Mouse (Mus musculus) stomach, postnatal 0 days (tissue): ENCODE measurements at regions not wholly inside any gene's neighbourhood (a gene's known extent, or its start where the extent isn't known, plus 50 kb on each side); places are given as distances from the start of the nearest gene placed in this dataset.

Source experiments
- ATAC-seq: fragments of 200-750 bp; cut with Nextera tagmentation; 2 replicates; pipeline ENCODE4 v1.8.0; 2017; ENCODE audit not compliant: low FRiP score, low TSS enrichment
- DNase-seq: peaks from one replicate; pipeline ENCODE4 v3.0.0-alpha.2; 2016; ENCODE audit warnings: low spot score
- H3K27ac ChIP-seq: fragments of 300-500 bp; sonication (generic); replicated peaks from 2 replicates; pipeline ENCODE4 v1.5.1; 2014; ENCODE audit warnings: mild to moderate bottlenecking, control low read depth
- H3K27me3 ChIP-seq: fragments of 300-500 bp; sonication (generic); 2 replicates; pipeline ENCODE4 v1.6.1; 2014; ENCODE audit warnings: low read length; ENCODE audit not compliant: control insufficient read depth, insufficient read depth
- H3K36me3 ChIP-seq: fragments of 300-500 bp; sonication (generic); 2 replicates; pipeline ENCODE4 v1.6.1; 2014; ENCODE audit warnings: low read length, mixed read lengths; ENCODE audit not compliant: control insufficient read depth, insufficient read depth
- H3K4me1 ChIP-seq: fragments of 300-500 bp; sonication (generic); replicated peaks from 2 replicates; pipeline ENCODE4 v1.6.1; 2014; ENCODE audit warnings: antibody characterized with exemption; ENCODE audit not compliant: control insufficient read depth, insufficient read depth
- H3K4me2 ChIP-seq: fragments of 300-500 bp; sonication (generic); replicated peaks from 2 replicates; pipeline ENCODE4 v1.6.1; 2014; ENCODE audit warnings: low read depth, mild to moderate bottlenecking, control low read depth, moderate library complexity
- H3K4me3 ChIP-seq: fragments of 300-500 bp; sonication (generic); 2 replicates; pipeline ENCODE4 v1.5.1; 2014; ENCODE audit warnings: low read depth, low read length, control low read depth
- H3K9ac ChIP-seq: fragments of 300-500 bp; sonication (generic); 2 replicates; pipeline ENCODE4 v1.6.1; 2014; ENCODE audit warnings: mild to moderate bottlenecking, low read length, control low read depth, mixed read lengths
- H3K9me3 ChIP-seq: fragments of 300-500 bp; sonication (generic); 2 replicates; pipeline ENCODE4 v1.6.1; 2016; ENCODE audit warnings: low read length; ENCODE audit not compliant: control insufficient read depth
- CTCF ChIP-seq: IDR thresholded peaks from 2 replicates; pipeline ENCODE4 v1.5.1; 2016; ENCODE audit warnings: antibody characterized with exemption, low read depth, mild to moderate bottlenecking, moderate library complexity
- EP300 ChIP-seq: optimal IDR thresholded peaks from 2 replicates; pipeline ENCODE3; 2016; ENCODE audit warnings: antibody characterized with exemption
- WGBS: fragments of 180-500 bp; shearing (Covaris S2); extraction: QIAGEN DNeasy Blood & Tissue Kit; methylation state at CpG from one replicate; pipeline ENCODE4 v1.1.7; 2014; 5-methylcytosine and 5-hydroxymethylcytosine counted together

DNA sequence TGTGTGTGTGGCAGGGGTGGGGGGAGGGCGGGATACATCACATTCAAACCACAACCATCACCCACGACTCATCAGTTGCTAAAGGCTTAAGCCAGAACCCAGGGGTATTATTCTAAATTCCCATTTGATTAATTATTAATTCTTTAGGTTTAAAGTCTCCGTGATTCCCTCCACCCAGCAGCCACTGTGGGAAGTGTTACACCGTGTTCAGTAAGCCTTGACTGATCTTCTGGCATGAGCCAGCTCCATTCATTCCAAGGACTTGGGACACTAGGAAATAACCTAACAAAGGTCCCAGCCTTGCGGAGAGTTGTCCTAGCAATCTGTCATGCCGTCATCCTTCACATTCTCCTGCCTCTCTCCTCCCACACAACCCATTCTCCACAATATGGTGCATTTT, 256.6 kb downstream of the Rps15a start:
- Histone ChIP-seq H3K27me3 (no peaks in the 10 kb centered on the region), H3K4me3 (no peak overlapping the region), H3K4me2 (no peak overlapping the region), H3K9ac (no peak overlapping the region), H3K9me3 (no peaks in the 10 kb centered on the region), H3K4me1 (no peaks in the 10 kb centered on the region), H3K27ac (no peak overlapping the region), H3K36me3 (no peaks in the 10 kb centered on the region)
- DNase-seq (no peak), ATAC-seq (no peak)
- 47% methylated on average over 6 of the region's 6 CpGs for WGBS
- TF ChIP-seq EP300: no peak
- TF ChIP-seq CTCF: no peak

DNA sequence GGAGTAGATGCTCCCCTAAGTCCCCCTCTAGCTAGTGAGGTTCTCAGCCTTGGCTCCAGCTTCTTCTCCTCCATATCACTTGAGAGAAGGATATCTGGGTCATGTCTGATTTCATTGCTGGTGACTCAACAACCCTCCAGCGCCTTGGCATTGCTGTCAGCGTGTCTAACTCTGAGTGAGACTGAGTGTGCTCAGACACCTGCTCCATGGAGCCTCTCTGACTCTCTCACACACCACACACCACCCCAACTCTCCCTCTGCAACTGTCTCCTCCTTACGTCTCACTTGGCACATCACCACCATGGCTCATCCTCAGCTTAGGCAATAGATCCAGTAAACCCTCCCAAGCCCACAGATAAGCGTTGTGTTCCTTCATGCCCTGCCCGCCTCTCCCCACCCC, 260.0 kb downstream of the Rps15a start:
- no peak for DNase-seq

DNA sequence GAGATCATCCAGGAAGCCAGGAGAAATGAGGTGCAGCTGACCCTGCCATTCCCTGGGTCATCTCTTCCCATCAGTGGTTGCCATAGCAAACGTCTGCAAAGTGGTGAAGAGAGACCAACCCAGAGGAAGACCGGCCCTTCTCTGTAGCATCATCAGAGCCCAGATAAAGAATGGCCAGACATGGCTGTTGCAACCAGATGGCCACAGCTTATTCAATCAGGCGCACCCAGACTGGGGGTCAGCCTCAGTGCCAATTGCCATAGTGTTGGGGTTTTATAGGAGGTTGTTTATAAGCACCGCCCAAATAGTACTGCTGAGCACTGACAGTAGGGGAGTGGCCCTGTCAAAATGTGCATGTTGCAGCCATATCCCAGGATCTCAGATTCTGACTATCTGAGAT, 262.3 kb downstream of the Rps15a start:
- H3K4me1 ChIP-seq: no peaks in the 10 kb centered on the region
- no peak overlapping the region for H3K9ac ChIP-seq
- DNase-seq: no peak
- ATAC-seq: no peak
- H3K36me3 ChIP-seq: no peaks in the 10 kb centered on the region
- no peaks in the 10 kb centered on the region for H3K9me3 ChIP-seq
- WGBS: 55% methylated on average over 4 of the region's 4 CpGs
- no peak overlapping the region for H3K27ac ChIP-seq
- no peak overlapping the region for H3K4me2 ChIP-seq
- H3K4me3 ChIP-seq: no peak overlapping the region
- H3K27me3 ChIP-seq: no peaks in the 10 kb centered on the region
- TF ChIP-seq CTCF (no peak), EP300 (no peak)

More for the DNA sequence above, 260.0 kb downstream of the Rps15a start:
- no peaks in the 10 kb centered on the region for H3K9me3 ChIP-seq
- H3K4me2 ChIP-seq: no peak overlapping the region
- TF ChIP-seq CTCF: no peak
- TF ChIP-seq EP300: no peak
- no peaks in the 10 kb centered on the region for H3K27me3 ChIP-seq
- no peak overlapping the region for H3K27ac ChIP-seq
- no peaks in the 10 kb centered on the region for H3K36me3 ChIP-seq
- no peaks in the 10 kb centered on the region for H3K4me1 ChIP-seq
- no peak overlapping the region for H3K9ac ChIP-seq
- no peak for ATAC-seq
- 77% methylated on average over 5 of the region's 5 CpGs for WGBS
- H3K4me3 ChIP-seq: no peak overlapping the region

DNA sequence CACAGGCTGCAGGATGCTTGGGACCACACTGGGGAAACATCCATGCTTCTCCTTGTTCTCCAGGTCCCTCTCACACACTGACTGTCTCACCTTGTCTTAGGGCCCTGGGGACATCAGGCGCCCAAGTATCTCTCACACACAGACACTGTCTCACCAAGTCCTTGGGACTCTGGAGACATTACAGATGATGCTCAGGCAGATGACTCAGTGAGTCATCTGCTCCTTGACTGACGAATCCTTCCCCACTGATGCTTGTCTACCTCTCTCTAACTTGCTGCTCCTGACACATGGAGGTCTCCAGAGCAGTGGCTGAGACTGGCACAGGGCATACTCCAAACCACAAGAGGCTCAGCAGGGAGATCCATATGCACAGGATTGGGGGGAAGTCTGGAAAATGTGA, 263.1 kb downstream of the Rps15a start:
- ATAC-seq: no peak
- no peak for DNase-seq
- Histone ChIP-seq H3K4me1 (no peaks in the 10 kb centered on the region), H3K27me3 (no peaks in the 10 kb centered on the region), H3K4me2 (no peak overlapping the region), H3K27ac (no peak overlapping the region), H3K4me3 (no peak overlapping the region), H3K9me3 (no peaks in the 10 kb centered on the region), H3K9ac (no peak overlapping the region), H3K36me3 (no peaks in the 10 kb centered on the region)
- WGBS: 66% methylated on average over 2 of the region's 2 CpGs
- TF ChIP-seq CTCF (no peak), EP300 (no peak)

DNA sequence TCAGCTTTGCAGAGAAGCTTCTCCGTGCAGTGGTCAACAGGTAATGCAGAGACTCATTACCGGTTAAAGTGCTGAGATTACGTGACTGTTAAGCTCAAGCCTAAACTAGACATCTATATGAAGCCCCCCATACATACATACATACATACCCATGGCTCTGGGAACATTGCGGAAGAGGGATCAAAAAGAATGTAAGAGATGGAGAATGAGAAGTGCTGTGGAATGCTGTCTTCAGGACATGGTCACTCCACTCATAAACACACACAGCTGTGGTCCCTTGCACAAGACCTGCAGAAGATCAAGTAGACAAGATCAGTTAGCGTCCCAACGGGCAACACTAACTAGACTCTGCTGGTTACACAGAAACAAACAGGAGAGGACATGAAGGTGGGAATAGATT, 265.2 kb downstream of the Rps15a start:
- TF ChIP-seq CTCF (no peak), EP300 (no peak)
- ATAC-seq (no peak), DNase-seq (no peak)
- Histone ChIP-seq H3K27me3 (no peaks in the 10 kb centered on the region), H3K4me3 (no peak overlapping the region), H3K27ac (no peak overlapping the region), H3K9me3 (no peaks in the 10 kb centered on the region), H3K9ac (no peak overlapping the region), H3K4me2 (no peak overlapping the region), H3K4me1 (no peaks in the 10 kb centered on the region), H3K36me3 (no peaks in the 10 kb centered on the region)
- WGBS: 91% methylated on average over 6 of the region's 6 CpGs

DNA sequence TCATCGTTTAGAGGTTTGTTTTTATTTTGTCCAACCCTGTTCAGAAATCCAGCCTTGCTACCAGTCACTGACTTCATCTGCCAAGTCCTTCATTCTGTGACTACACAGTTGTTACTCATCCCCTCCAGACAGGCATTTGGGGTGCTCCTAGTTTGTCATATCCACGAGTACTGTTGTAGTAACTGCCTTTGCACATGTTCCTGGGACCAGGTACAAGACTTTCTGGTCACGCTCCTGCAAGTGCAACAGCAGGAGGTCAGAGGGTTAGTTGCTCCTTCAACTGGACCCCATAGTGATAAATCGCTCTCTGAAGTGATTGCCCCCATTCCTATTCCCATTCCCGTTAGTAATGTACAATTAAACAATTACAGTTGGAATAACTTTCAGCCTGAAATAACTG, 269.9 kb downstream of the Rps15a start:
- no peak for TF ChIP-seq CTCF
- TF ChIP-seq EP300: no peak
- Histone ChIP-seq H3K4me3 (no peak overlapping the region), H3K27ac (no peak overlapping the region), H3K4me2 (no peak overlapping the region), H3K27me3 (no peaks in the 10 kb centered on the region), H3K36me3 (no peaks in the 10 kb centered on the region), H3K4me1 (no peaks in the 10 kb centered on the region), H3K9me3 (no peaks in the 10 kb centered on the region), H3K9ac (no peak overlapping the region)
- no peak for ATAC-seq
- WGBS: 83% methylated on average over 5 of the region's 5 CpGs
- DNase-seq: no peak

DNA sequence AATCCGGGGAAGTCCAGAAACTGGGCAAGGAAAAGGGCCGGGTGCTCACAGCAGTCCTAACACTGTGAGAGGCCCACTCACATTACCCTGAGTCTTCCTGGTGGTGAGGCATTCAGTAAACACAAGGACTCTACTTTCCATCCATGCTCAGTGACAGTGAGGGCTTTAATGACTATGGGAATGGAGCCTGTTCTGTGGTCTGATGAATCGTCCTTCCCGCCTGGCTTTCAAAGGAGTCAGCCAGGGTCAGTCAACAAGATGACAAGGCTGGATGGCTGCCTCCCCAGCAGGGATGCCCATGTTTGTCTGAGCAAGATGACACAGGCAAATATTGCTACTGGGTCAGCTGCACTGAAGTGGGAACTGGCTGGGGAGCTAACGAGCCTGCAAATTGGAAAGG, 273.2 kb downstream of the Rps15a start:
- DNase-seq: no peak
- Histone ChIP-seq H3K4me2 (no peak overlapping the region), H3K9ac (no peak overlapping the region), H3K36me3 (no peaks in the 10 kb centered on the region), H3K27ac (no peak overlapping the region), H3K9me3 (no peaks in the 10 kb centered on the region), H3K27me3 (no peaks in the 10 kb centered on the region), H3K4me3 (no peak overlapping the region), H3K4me1 (no peaks in the 10 kb centered on the region)
- 34% methylated on average over 5 of the region's 5 CpGs for WGBS
- TF ChIP-seq CTCF: no peak
- TF ChIP-seq EP300: no peak
- no peak for ATAC-seq
